Mouse (Mus musculus) granulocyte monocyte progenitor cell, adult 5-6 weeks (primary cell): Measurements from ENCODE around the gene Lyplal1. TPM values are rescaled to one million over a fixed set of nuclear protein-coding genes. Genes with fewer than 3 reads are reported as not detected.

Experiments
- ATAC-seq: replicated peaks from 2 replicates; pipeline ENCODE4 v1.8.0; 2016; ENCODE audit warnings: mild to moderate bottlenecking, moderate TSS enrichment, inconsistent platforms; ENCODE audit not compliant: poor library complexity, severe bottlenecking
- total RNA-seq, 2 experiments: library from RNA; stranded (forward) in 1 of 2; stranded (reverse) in 1 of 2; fragments of 200-712, 200-1000 nt in 1 of 2; fragments of >200 nt in 1 of 2; fragmentation: Nextera tagmentation in 1 of 2; gene quantifications; 2 replicates each; pipeline ENCODE4 v1.2.3; 2014 to 2017

The Lyplal1 gene
- total RNA-seq, 2 experiments from 2014 or later, result 0.90 to 6.3 TPM

DNA sequence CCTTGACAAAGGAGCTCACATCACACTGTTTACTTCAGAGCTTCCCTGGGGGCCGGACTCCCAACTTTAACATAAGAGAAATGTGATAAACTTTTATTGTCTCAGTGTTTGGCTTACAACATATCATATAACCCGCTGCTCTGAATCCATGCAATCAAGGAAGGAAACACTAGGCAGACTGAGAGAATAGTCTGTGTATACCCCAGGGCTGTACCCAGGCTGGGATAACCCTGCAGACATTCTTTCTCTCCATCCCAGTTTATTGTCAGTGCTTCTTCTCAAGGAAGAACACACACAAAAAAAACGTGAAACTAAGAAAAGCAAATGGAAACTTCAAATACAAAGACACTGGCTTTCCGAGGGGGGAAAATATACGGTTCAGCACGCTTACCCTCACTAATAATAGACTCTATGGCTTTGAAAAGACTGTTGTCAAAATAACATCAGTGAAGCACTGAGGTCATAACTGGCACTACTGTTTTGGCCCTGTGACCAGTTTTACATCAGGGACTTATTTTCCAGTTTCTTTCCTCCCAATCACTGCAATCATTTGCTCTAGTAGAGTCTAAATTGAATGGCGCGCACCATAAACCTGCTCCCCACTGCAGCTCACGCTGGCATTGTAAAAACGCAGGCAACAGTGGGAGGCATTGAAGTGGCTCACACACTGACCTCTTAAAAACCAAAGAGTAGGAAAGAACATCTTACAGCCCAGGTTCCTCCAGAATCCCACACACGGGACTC, 73.2 kb downstream of the Lyplal1 start:
- ATAC-seq, result no peak

GRCm38 (mm10) chr1:186041841-186042240, 75.3 kb downstream of the Lyplal1 start:
- ATAC-seq, result no peak
